Mouse (Mus musculus): ENCODE measurements around the gene Hpse2.

GRCm38 (mm10) chr19:43175437-43175965, 212.7 kb downstream of the Hpse2 start:
- TF ChIP-seq MAFK (IDR thresholded peaks at IDR 0.05; ENCODE audit: insufficient read depth, low read depth, low read length), result no peak
- TF ChIP-seq ZC3H11A (IDR thresholded peaks at IDR 0.05; ENCODE audit: borderline replicate concordance, low read depth, low read length), result no peak
- no peak for TF ChIP-seq ZNF384 (IDR thresholded peaks at IDR 0.05; ENCODE audit: low read depth, low read length)
- TF ChIP-seq CHD2 (IDR thresholded peaks at IDR 0.05; ENCODE audit: low read depth, low read length), result no peak
- no peak for TF ChIP-seq HCFC1 (IDR thresholded peaks at IDR 0.05; ENCODE audit: borderline replicate concordance, insufficient read depth, low read length)
